Mouse (Mus musculus): ENCODE measurements around the gene Tmem219. TPM values are rescaled to one million over a fixed set of nuclear protein-coding genes. Genes with fewer than 3 reads are reported as not detected.

Gene Tmem219
- total RNA-seq, 1 experiment from 2014 or later, result 14.5 TPM

DNA sequence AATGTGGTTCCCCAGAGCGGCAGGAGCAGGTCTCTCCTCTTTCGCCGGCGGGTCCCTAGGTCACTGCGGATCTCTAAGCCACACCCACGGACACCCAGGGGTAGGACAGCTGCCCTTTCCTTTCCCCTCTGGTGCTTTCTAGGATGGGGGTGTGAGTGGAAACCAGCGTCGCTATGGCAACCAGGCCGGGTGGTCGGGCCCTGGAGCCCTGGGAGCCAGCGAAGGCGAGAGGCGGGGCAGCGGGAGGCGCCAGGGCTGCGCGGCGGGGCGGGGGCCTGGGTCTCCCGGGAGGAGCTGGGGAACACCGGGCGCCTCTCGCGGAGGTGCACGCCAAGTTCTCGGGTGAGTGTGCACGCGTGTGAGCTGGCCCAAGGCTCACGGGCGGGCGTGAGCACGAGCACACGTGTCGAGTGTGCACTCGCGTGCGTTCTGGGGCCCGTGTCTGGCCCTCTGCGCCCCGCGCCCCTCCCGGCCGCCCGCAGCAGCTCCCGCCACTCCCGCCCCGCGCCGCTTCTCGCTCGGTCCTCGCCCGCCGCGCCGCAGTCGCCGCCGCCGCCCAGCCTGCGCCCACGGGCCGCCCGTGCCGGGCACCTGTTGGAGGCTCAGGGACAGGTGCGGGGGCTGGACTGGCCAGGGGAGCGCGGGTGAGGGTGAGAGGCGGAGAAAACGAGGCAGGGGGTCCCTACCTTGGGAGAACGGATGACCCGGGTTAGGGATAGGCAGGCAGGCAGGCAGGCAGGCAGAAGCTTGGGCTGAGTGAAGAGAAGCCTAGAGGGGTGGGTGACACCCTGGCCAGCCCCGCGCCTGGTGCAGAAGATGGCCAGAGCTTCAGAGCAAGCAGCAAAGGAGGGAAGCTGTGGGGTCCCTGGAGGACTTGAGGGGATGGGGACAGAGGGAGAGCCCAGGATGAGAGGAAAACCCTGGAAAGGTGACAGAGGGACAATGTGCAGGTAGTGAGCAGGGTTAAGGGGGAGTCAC lies 75.0 kb downstream of the Tmem219 start:
- ATAC-seq (replicated peaks in 1 of 2; ENCODE audit: insufficient read depth in 1 of 2, low FRiP score in 2 of 2, low TSS enrichment in 1 of 2, low read depth in 1 of 2, poor library complexity in 2 of 2, severe bottlenecking in 2 of 2), result no peak

DNA sequence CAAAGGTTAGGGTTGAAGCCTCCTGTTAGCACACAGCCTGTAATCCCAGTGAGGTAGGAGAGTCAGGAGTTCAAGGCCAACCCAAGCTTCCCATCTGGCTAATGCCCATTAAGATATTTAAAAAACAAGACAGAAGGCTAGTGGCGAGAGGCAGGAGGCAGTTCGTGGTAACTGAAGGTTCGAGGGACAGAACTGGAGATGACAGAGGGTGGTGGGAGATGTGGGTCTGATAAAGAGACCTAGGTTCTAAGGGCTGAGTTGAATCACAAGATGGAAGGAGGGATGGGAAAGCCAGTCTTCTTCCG lies 75.6 kb downstream of the Tmem219 start, which contains the start of gene Doc2a:
TSS of gene Doc2a (plus strand) at position 301 of the 305 bp plus-strand sequence.
- ATAC-seq (replicated peaks in 1 of 2; ENCODE audit: insufficient read depth in 1 of 2, low FRiP score in 2 of 2, low TSS enrichment in 1 of 2, low read depth in 1 of 2, poor library complexity in 2 of 2, severe bottlenecking in 2 of 2), result no peak

DNA sequence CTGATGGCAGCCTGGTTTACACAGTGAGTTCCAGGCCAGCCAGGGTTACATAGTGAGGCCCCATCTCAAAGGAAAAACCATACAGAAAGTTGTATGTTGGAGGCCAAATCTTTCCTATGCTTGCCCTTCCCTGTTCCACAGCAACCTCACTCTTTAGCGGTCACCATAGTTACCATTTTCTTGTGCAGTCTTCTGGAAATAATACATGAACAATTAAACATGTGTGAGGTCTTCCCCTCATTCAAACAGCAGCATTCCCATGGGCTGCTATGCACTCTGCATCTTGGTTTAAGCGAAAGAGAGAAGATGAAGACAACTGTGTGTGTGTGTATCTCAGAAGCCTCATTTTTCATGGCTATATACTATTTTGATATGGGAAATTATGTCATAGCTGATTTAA lies 77.2 kb downstream of the Tmem219 start:
- no peak for ATAC-seq (replicated peaks in 1 of 2; ENCODE audit: insufficient read depth in 1 of 2, low FRiP score in 2 of 2, low TSS enrichment in 1 of 2, low read depth in 1 of 2, poor library complexity in 2 of 2, severe bottlenecking in 2 of 2)

DNA sequence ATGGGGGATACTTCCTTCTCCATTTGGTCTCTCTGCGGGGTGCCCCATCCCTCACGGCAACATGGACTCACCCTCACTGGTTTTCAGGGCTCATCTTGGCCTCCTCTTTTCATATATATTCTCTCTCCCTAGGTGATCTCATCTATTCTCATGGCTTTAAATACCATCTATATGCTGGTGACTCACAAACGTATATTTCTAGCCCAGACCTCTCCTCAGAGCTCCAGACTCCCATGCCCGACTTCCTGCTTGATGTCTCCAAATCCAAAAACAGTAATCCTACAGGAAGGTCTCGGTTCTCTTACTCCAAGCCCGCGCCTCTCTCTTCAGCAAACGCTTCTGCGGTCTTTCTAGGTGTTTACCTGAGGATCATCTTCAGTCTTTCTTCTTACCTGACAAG lies 79.4 kb downstream of the Tmem219 start:
- ATAC-seq (replicated peaks in 1 of 2; ENCODE audit: insufficient read depth in 1 of 2, low FRiP score in 2 of 2, low TSS enrichment in 1 of 2, low read depth in 1 of 2, poor library complexity in 2 of 2, severe bottlenecking in 2 of 2), result no peak

Other genes starting within 250 kb of the Tmem219 start
- gene Sult1a1, start 246.5 kb downstream of the Tmem219 start, total RNA-seq (2017), result 8.2 and 17.1 TPM in 2 replicates
- gene Bola2, start 227.5 kb downstream of the Tmem219 start, total RNA-seq (2017), result 73.1 and 88.6 TPM in 2 replicates
- 4.1 and 6.3 TPM in 2 replicates for gene Slx1b, start 227.1 kb downstream of the Tmem219 start, total RNA-seq (2017)
- gene Coro1a, start 215.1 kb downstream of the Tmem219 start, total RNA-seq (2017), result 352 and 456 TPM in 2 replicates
- 32.4 and 35.8 TPM in 2 replicates for gene Mapk3, start 163.3 kb downstream of the Tmem219 start, total RNA-seq (2017)
- gene Gdpd3, start 156.6 kb downstream of the Tmem219 start, total RNA-seq (2017), result 3.3 and 16.4 TPM in 2 replicates
- gene Ypel3, start 146.0 kb downstream of the Tmem219 start, total RNA-seq (2017), result 50.3 and 74.9 TPM in 2 replicates
- gene Tbx6, start 141.4 kb downstream of the Tmem219 start, total RNA-seq (2017), result 0.25 TPM in 1 of 2 replicates, not detected in the other
- 119 and 131 TPM in 2 replicates for gene Ppp4c, start 130.4 kb downstream of the Tmem219 start, total RNA-seq (2017)
- gene Fam57b, start 125.2 kb downstream of the Tmem219 start, total RNA-seq (2017), result not detected in 2 replicates
- gene 4930451I11Rik, start 91.3 kb downstream of the Tmem219 start, total RNA-seq (2017), result not detected in 2 replicates
- not detected in 2 replicates for gene Doc2a, start 75.5 kb downstream of the Tmem219 start, total RNA-seq (2017)
- gene Hirip3, start 60.9 kb downstream of the Tmem219 start, total RNA-seq (2017), result 128 and 398 TPM in 2 replicates
- 33.2 and 35.6 TPM in 2 replicates for gene Ino80e, start 60.5 kb downstream of the Tmem219 start, total RNA-seq (2017)
- gene Taok2, start 38.2 kb downstream of the Tmem219 start, total RNA-seq (2017), result 31.7 and 32.7 TPM in 2 replicates
- gene Kctd13, start 6.0 kb upstream of the Tmem219 start, total RNA-seq (2017), result 9.3 and 15.8 TPM in 2 replicates
- gene Asphd1, start 26.7 kb upstream of the Tmem219 start, total RNA-seq (2017), result not detected in 2 replicates
- 0.25 and 0.63 TPM in 2 replicates for gene Sez6l2, start 27.6 kb upstream of the Tmem219 start, total RNA-seq (2017)
- gene Cdipt, start 53.0 kb upstream of the Tmem219 start, total RNA-seq (2017), result 33.1 and 56.3 TPM in 2 replicates
- gene Cdiptos, start 53.2 kb upstream of the Tmem219 start, total RNA-seq (2017), result 1.6 and 2.3 TPM in 2 replicates
- 26.2 and 39.0 TPM in 2 replicates for gene Mvp, start 91.7 kb upstream of the Tmem219 start, total RNA-seq (2017)
- not detected in 2 replicates for gene Pagr1b, start 93.6 kb upstream of the Tmem219 start, total RNA-seq (2017)
- 3.7 and 9.9 TPM in 2 replicates for gene Pagr1a, start 94.4 kb upstream of the Tmem219 start, total RNA-seq (2017)
- gene Gm42742, start 98.2 kb upstream of the Tmem219 start, total RNA-seq (2017), result 35.6 and 38.7 TPM in 2 replicates
- 0.30 and 0.69 TPM in 2 replicates for gene Prrt2, start 98.3 kb upstream of the Tmem219 start, total RNA-seq (2017)
- gene Maz, start 104.1 kb upstream of the Tmem219 start, total RNA-seq (2017), result 53.3 and 65.4 TPM in 2 replicates
- gene Kif22, start 119.6 kb upstream of the Tmem219 start, total RNA-seq (2017), result 74.5 and 90.1 TPM in 2 replicates
- gene Zg16, start 164.4 kb upstream of the Tmem219 start, total RNA-seq (2017), result 3.8 and 5.7 TPM in 2 replicates
- 30.3 and 42.1 TPM in 2 replicates for gene AI467606, start 168.4 kb upstream of the Tmem219 start, total RNA-seq (2017)
- gene Qprt, start 199.3 kb upstream of the Tmem219 start, total RNA-seq (2017), result 2.3 and 2.7 TPM in 2 replicates
- gene Spn, start 214.9 kb upstream of the Tmem219 start, total RNA-seq (2017), result 311 and 346 TPM in 2 replicates